Mouse (Mus musculus) hindbrain, embryonic 11.5 days (tissue): ENCODE data around the gene Arsg. TPM values are rescaled to one million over a fixed set of nuclear protein-coding genes. Genes with fewer than 3 reads are reported as not detected.

ENCODE experiments used
- ATAC-seq: fragments of 200-750 bp; cut with Nextera tagmentation; 2 replicates; pipeline ENCODE4 v1.8.0; 2017; ENCODE audit warnings: mild to moderate bottlenecking, moderate TSS enrichment, moderate library complexity; ENCODE audit not compliant: low FRiP score
- DNase-seq: peaks from one replicate; pipeline ENCODE4 v3.0.0-alpha.2; 2015; ENCODE audit warnings: low spot score
- H3K27ac ChIP-seq: fragments of 300-500 bp; sonication (generic); 2 replicates; pipeline ENCODE4 v1.5.1; 2014; ENCODE audit warnings: mild to moderate bottlenecking, low read depth, low read length
- H3K27me3 ChIP-seq: fragments of 300-500 bp; sonication (generic); 2 replicates; pipeline ENCODE4 v1.6.1; 2014; ENCODE audit warnings: mild to moderate bottlenecking, low read length, moderate library complexity, mixed read lengths; ENCODE audit not compliant: control insufficient read depth, insufficient read depth
- H3K36me3 ChIP-seq: fragments of 300-500 bp; sonication (generic); 2 replicates; pipeline ENCODE4 v1.6.1; 2014; ENCODE audit warnings: mild to moderate bottlenecking, low read length, moderate library complexity, mixed read lengths; ENCODE audit not compliant: control insufficient read depth, insufficient read depth
- H3K4me1 ChIP-seq: fragments of 300-500 bp; sonication (generic); replicated peaks from 2 replicates; pipeline ENCODE4 v1.6.1; 2014; ENCODE audit warnings: low read length, mixed read lengths; ENCODE audit not compliant: control insufficient read depth, insufficient read depth
- H3K4me2 ChIP-seq: fragments of 300-500 bp; sonication (generic); replicated peaks from 2 replicates; pipeline ENCODE4 v1.6.1; 2014; ENCODE audit warnings: mild to moderate bottlenecking, low read depth, low read length
- H3K4me3 ChIP-seq: fragments of 300-500 bp; sonication (generic); 2 replicates; pipeline ENCODE4 v1.5.1; 2014; ENCODE audit warnings: low read depth, low read length
- H3K9ac ChIP-seq: fragments of 300-500 bp; sonication (generic); 2 replicates; pipeline ENCODE4 v1.6.1; 2014; ENCODE audit warnings: low read depth, low read length
- H3K9me3 ChIP-seq: fragments of 300-500 bp; sonication (generic); 2 replicates; pipeline ENCODE4 v1.6.1; 2016; ENCODE audit warnings: low read length; ENCODE audit not compliant: control insufficient read depth
- WGBS: fragments of 180-500 bp; shearing (Covaris S2); extraction: QIAGEN DNeasy Blood & Tissue Kit; methylation state at CpG from one replicate; pipeline ENCODE4 v1.1.7; 2014; 5-methylcytosine and 5-hydroxymethylcytosine counted together
- polyA plus RNA-seq: library from polyadenylated mRNA; unstranded; fragments of >200 nt; fragmentation: Nextera tagmentation; extraction: Ambion mirVana; gene quantifications from 2 replicates; pipeline ENCODE4 v1.2.1, GENCODE M21; 2014

Arsg gene
- polyA plus RNA-seq, 1 experiment from 2014 or later, result 4.2 TPM

DNA sequence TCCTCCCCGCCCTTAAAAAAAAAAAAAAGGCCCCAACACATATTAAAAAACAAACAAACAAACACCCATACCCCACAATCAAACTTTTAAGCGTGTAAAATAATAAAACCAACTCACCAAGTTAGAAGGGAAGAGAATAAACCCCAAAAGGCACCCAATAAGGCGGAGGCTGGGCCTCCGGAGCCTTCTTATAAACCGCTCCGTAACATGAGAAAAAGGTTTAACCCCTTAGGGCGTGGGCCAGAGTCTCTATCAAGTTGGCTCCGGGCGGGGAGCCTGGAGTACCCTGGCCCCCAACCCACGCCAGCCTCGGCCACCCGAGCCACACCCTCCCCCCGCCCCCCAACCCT lies 378 bp upstream of the Arsg start:
- H3K27me3 ChIP-seq, result no peaks in the 10 kb centered on the region
- no peaks in the 10 kb centered on the region for H3K9me3 ChIP-seq
- peak overlapping the region; percentile 89 for H3K27ac ChIP-seq
- H3K9ac ChIP-seq, result peak overlapping the region; percentile 73
- H3K36me3 ChIP-seq, result no peaks in the 10 kb centered on the region
- H3K4me1 ChIP-seq, result peaks cover 4% of the 10 kb centered on the region; the same call in 1 of the 2 replicates
- peak; percentile 39; the same call in 1 of the 2 replicates for ATAC-seq
- no peak for DNase-seq
- peak overlapping the region; percentile 82 for H3K4me3 ChIP-seq
- WGBS, result 1% methylated on average over 13 of the region's 13 CpGs
- H3K4me2 ChIP-seq, result peak overlapping the region; percentile 83

DNA sequence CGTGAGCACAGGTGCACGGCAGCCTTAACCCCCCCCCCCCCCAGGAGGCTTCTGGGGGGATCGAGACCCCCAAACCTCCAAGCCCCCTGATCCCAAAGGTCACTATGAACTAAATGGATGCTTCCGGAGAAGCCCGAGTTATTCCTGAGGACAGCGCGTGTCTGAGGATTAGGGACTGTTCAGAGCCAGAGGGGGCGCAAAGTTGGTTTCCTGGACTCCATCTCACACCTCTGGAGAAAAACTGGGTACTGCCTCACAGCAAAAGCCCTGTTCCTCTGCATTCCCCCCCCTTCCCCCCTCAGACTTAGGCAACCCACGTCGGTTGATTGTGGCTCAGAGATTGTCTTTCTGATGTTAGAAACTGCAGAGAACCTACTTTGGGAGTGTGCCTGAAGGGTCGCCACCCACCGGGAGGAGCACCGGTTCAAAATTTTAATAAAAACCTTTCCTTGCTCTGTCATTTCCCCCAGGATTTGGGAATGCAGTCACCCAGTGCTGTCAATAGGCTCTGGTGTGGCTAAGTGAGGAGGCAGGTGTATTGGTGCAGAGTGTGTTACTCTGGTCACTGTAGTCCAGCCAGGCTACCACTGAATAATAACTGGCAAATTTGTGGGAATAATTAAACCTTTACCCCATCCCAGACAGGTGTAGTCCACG lies 1.0 kb downstream of the Arsg start:
- ATAC-seq, result peak; percentile 41
- peak overlapping the region; percentile 89 for H3K27ac ChIP-seq
- H3K4me1 ChIP-seq, result peaks cover 4% of the 10 kb centered on the region; the same call in 1 of the 2 replicates
- H3K27me3 ChIP-seq, result no peaks in the 10 kb centered on the region
- H3K36me3 ChIP-seq, result no peaks in the 10 kb centered on the region
- H3K4me3 ChIP-seq, result peak overlapping the region; percentile 82
- DNase-seq, result no peak
- WGBS, result 12% methylated on average over 14 of the region's 14 CpGs
- H3K9ac ChIP-seq, result peak overlapping the region; percentile 73
- H3K4me2 ChIP-seq, result peak overlapping the region; percentile 83
- no peaks in the 10 kb centered on the region for H3K9me3 ChIP-seq

DNA sequence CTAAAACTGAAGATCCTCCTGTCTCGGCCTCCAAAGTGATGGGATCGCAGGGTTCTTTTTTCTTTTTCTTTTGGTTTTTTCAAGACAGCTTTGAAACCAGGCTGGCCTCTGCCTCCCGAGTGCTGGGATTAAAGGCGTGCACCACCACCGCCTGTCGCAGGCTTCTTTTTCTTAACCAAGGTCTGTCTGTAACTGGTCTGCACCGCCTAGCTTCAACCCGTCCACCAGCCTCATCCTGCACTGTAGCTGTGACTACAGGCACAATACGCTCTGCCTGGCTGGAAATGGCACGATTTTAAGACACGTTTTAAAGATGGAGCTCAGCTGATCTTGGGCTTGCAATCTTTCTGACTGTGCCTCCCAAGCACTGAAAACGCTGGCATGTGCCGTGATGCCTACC lies 1.7 kb downstream of the Arsg start:
- H3K9ac ChIP-seq, result no peak overlapping the region
- ATAC-seq (no peak), DNase-seq (no peak)
- H3K4me1 ChIP-seq, result peaks cover 4% of the 10 kb centered on the region; the same call in 1 of the 2 replicates
- H3K27ac ChIP-seq, result no peak overlapping the region
- no peak overlapping the region for H3K4me2 ChIP-seq
- no peak overlapping the region for H3K4me3 ChIP-seq
- no peaks in the 10 kb centered on the region for H3K27me3 ChIP-seq
- WGBS, result 84% methylated on average over 13 of the region's 13 CpGs
- no peaks in the 10 kb centered on the region for H3K9me3 ChIP-seq
- H3K36me3 ChIP-seq, result no peaks in the 10 kb centered on the region

DNA sequence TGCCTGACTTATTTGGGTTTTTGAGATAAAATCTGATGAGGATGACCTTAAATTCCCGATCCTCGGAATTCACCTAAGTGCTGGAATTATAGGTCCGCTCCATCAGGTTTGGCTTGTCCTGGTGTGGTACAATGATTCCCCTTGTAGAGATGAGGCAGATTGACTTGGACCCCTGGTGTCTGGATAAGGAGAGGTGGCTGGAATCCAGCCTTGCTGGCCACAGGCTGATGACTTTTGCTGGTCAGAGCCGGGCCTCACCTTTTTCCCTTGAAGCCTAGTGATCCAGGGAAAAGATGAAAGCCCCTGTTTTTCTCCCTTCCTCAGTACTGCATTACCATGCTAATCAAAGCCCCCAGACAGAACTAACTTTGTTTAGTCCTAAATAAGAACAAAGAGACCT lies 2.5 kb downstream of the Arsg start:
- ATAC-seq (no peak), DNase-seq (no peak)
- H3K9me3 ChIP-seq, result no peaks in the 10 kb centered on the region
- 63% methylated on average over 4 of the region's 4 CpGs for WGBS
- H3K27me3 ChIP-seq, result no peaks in the 10 kb centered on the region
- peaks cover 4% of the 10 kb centered on the region; the same call in 1 of the 2 replicates for H3K4me1 ChIP-seq
- no peak overlapping the region for H3K9ac ChIP-seq
- H3K27ac ChIP-seq, result peak overlapping the region; percentile 60
- no peaks in the 10 kb centered on the region for H3K36me3 ChIP-seq
- H3K4me3 ChIP-seq, result no peak overlapping the region
- H3K4me2 ChIP-seq, result no peak overlapping the region

DNA sequence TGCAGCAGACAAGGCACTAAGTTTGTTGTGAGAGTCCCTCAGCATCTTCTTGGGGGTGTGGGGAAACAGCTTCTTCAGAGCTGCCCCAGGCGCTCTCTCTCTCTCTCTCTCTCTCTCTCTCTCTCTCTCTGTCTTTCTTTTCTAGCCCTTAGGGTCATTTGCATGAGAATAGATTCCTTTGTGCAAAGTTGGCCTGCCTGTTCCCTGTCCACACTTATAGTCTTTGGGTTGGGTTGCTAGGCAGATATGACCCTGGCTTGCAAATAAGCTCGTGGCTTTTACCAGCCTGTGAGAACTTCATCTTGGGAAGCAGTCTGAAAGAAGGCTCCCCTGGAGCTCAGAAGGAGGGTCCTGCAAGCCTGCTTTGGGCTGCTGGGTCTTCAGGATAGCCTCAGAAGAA lies 3.1 kb downstream of the Arsg start:
- WGBS, result 16% methylated on average over 2 of the region's 2 CpGs
- no peaks in the 10 kb centered on the region for H3K27me3 ChIP-seq
- peaks cover 4% of the 10 kb centered on the region; the same call in 1 of the 2 replicates for H3K4me1 ChIP-seq
- peak overlapping the region; percentile 60 for H3K27ac ChIP-seq
- no peak overlapping the region for H3K4me3 ChIP-seq
- H3K9ac ChIP-seq, result no peak overlapping the region
- H3K4me2 ChIP-seq, result no peak overlapping the region
- H3K36me3 ChIP-seq, result no peaks in the 10 kb centered on the region
- peak; percentile 47 for ATAC-seq
- DNase-seq, result peak; percentile 56
- no peaks in the 10 kb centered on the region for H3K9me3 ChIP-seq

DNA sequence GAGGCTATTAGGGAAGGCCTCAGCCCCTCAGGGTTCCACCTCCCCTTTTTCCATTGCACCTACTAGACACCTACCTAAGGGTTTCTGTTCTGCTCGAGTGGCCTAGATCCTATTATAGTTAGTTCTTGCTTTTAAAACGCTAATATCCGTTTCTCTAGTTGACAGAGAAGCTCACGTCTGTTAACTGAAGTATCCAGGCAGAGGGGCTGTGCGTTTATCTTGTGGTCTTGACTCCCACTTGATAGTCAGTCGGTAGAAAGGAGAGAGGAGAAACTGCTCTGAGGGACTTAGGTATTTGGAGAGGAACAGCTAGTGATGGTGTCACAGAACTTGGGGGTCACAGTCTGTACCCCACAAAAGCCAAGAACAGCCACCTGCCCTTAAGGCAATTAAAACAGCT lies 3.5 kb downstream of the Arsg start:
- Histone ChIP-seq H3K27me3 (no peaks in the 10 kb centered on the region), H3K4me1 (peaks cover 4% of the 10 kb centered on the region; the same call in 1 of the 2 replicates), H3K4me2 (no peak overlapping the region), H3K9me3 (no peaks in the 10 kb centered on the region), H3K4me3 (no peak overlapping the region), H3K9ac (no peak overlapping the region), H3K27ac (peak overlapping the region; percentile 60), H3K36me3 (no peaks in the 10 kb centered on the region)
- no peak for ATAC-seq
- DNase-seq, result no peak
- 38% methylated on average over 6 of the region's 6 CpGs for WGBS

DNA sequence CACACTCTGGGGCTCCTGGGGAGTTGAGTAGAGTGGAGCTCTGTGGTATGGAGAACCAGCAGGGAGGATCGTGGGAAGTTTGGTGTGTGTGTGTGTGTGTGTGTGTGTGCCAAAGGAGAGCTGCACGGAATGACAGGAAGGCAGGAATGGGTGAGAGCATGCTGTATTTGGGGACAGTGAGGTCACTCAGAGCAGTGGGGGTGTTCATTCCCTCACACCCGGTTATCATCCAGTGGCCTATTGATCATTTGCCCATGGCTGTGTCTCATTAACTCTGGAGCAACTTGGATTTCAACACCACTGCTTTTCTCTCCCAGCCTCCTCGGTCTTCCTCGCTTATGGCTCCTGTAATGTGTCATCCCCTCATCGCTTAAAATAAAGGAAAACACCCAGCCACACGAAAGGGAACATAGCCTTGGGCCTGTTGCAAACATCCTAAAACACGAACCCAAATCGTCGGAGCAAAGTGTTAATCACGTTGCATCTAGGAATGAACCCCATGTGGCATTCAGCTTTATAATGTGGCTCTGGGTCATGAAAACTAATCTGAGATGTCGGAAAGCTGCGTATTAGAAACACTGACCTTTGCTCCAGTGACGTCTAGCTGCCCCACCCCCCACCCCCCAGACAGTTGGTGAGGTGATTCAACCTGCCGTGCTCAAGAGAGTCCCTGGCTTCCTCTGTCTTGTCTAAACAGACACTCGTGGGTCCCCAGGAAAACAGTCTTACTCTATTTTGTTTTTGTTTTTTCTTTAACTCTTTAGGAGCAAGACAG lies 4.6 kb downstream of the Arsg start:
- DNase-seq (no peak), ATAC-seq (no peak)
- no peak overlapping the region for H3K4me2 ChIP-seq
- H3K9ac ChIP-seq, result no peak overlapping the region
- 46% methylated on average over 16 of the region's 16 CpGs for WGBS
- no peaks in the 10 kb centered on the region for H3K9me3 ChIP-seq
- no peaks in the 10 kb centered on the region for H3K36me3 ChIP-seq
- H3K27ac ChIP-seq, result 0 out of 2 replicates have a peak overlapping the region, but pooled peaks have one; percentile 48
- peaks cover 4% of the 10 kb centered on the region; the same call in 1 of the 2 replicates for H3K4me1 ChIP-seq
- no peak overlapping the region for H3K4me3 ChIP-seq
- H3K27me3 ChIP-seq, result no peaks in the 10 kb centered on the region

DNA sequence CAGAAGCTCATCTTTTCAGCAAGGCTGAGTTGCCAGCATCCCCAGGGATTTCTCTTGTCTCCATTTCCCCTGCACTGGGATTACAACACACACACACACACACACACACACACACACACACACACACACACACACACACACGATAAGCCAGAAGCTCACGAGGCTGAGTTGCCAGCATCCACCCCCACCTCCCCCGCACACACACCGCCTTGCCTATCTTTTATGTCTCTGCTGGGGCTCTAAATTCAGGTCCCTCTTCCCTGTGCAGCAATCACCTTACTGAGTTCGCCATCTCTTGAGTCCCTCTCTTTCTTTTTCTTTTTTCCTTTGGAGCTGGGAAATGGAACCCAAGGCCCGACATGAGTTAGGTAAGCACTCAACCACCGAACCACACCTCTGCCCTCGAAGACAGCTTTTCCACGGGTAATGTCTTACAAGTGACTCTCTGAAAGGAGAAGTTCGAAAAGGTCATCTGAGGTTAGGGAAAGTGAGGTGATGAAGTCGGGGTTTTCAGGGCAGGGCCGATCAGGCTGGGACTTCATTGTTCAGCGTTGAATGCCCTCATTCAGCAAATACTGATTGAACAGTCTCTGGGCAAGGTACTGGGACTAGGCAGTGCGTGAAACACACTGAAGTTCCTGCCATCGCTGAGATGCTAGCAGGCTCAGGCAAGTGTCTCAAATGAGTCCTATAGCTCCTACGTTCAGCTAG lies 6.6 kb downstream of the Arsg start:
- H3K4me2 ChIP-seq, result no peak overlapping the region
- H3K9ac ChIP-seq, result no peak overlapping the region
- DNase-seq (no peak), ATAC-seq (no peak)
- no peaks in the 10 kb centered on the region for H3K9me3 ChIP-seq
- no peak overlapping the region for H3K27ac ChIP-seq
- no peaks in the 10 kb centered on the region for H3K27me3 ChIP-seq
- H3K36me3 ChIP-seq, result no peaks in the 10 kb centered on the region
- H3K4me3 ChIP-seq, result no peak overlapping the region
- peaks cover 2% of the 10 kb centered on the region; the same call in 1 of the 2 replicates for H3K4me1 ChIP-seq
- 39% methylated on average over 16 of the region's 16 CpGs for WGBS
